Mouse (Mus musculus) gastrocnemius, adult 8-10 months (tissue): ENCODE results near the gene Rps23. TPM values are rescaled to one million over a fixed set of nuclear protein-coding genes. Genes with fewer than 3 reads are reported as not detected.
"Not testable (repeated sequence)": the region's sequence is repeated elsewhere in the genome, so short reads cannot be mapped to it uniquely, and the experiment has no call there.

Experiments
- DNase-seq, 2 experiments: peaks; one replicate each; pipeline ENCODE4 v3.0.0; 2022; ENCODE audit warnings: low spot score in 2 of 2
- total RNA-seq, 4 experiments: library from RNA; stranded (reverse); gene quantifications; 2 replicates each; pipeline ENCODE4 v1.2.4; 2022

Rps23 gene
- total RNA-seq, result 100 to 1,000 TPM; 134 to 205 (median 165) TPM

DNA sequence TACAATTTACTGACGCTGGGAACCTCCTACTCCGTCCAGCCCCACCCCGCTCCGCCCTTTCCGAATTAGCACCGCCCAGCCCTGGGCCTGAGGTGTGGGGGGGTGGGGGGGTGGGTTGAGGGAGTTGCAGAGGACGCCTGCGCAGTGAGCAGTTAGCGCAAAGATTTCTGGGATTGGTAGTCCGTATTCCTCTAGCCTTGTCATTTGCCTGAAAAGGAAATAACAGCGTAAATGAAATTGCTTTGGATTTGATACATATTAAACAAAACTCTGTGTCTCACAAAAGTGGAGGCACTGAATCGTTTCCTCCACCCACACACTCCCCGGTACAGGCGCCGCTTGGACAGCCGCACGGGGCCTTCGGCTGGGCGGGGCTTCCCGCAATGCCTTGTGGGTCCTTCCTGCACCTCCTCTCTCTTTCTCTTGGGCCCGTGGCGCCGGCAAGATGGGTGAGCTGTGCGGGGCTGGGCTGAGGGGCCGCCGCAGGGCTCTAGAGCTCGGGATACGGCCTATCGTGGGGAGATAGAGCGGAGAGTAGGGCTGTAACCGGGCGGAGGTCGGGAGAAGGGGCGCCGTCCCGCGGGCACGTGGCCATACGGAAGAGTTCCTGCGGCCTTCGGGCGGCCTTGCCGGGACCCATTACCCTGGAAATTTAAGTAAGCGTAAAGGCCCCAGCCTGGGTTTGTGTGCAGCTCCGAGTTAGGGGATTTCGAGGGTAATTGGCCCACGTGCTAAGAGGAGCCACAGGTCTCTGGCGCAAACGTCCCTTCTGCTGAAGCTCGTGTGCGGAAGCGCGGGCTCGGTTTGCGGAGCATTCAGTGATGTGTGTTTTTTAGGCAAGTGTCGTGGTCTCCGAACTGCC lies at the start of gene Rps23:
Gene Rps23, plus strand, starts transcription at position 208 of the 862 bp plus-strand sequence.
- peak; percentile 83 to 84 for DNase-seq

DNA sequence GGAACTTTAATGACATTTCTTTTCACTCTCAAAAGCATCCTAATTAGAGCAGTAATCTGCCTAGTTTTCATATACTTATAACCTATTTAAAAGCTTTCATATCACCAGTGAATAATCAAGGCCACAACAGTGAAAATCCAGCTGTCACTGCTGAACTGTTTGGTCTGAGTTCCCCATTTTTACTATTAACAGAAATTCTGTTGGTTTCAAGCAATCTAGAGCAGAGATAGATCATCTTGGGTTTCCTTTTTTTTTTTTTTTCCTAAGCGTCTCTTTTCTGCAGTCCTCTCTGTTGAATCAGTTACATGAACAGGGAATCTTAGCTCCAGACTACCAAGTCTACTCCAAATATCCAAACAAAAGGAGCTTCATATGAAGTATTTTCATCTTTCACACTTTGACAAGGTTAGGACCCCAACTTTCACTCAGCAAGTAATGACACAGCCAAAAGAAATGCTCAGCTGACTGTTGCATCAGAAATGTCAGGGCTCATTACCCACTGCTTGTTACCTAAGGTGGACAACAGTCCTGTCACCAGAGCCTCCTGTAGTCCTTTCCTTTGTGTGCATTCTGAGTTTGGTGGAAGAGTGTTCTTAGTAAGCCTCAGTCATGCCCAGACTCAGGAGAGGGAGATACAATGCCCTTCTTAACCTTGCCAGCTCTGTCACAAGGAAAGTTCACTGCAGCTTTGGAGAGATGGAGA lies 40.9 kb upstream of the Rps23 start:
- no peak for DNase-seq

DNA sequence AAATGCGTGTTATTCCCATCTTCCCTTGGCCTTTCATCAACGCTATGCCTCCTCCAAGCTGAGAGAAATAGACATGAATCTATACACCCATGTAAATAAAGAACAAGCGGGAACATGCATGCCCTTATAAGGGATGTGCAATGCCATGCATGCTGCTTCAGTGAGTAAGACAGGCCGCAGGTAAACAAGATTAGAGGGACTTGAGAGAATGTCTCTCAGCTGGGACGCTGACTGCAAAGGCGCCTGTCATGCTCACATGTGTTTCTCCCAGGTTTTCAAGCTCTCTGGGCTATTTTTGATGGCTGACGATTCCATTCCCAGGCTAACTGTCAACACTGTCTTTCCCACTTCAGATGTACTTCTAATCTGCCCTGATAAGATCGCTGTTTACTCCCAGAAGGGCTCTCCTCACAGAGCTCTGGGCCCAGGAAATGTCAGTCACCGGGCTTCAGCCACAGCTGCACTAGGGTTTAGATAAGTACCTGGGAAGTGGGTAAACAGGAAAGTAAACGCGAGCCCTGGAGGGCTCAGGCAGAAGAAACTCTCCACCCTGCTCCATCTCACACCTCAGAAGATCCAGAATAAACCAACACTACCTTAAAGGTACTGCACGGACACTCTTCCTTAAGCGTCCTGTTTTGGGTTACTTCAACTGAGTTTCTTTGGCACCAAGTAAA lies 36.8 kb upstream of the Rps23 start:
- DNase-seq, result no peak

DNA sequence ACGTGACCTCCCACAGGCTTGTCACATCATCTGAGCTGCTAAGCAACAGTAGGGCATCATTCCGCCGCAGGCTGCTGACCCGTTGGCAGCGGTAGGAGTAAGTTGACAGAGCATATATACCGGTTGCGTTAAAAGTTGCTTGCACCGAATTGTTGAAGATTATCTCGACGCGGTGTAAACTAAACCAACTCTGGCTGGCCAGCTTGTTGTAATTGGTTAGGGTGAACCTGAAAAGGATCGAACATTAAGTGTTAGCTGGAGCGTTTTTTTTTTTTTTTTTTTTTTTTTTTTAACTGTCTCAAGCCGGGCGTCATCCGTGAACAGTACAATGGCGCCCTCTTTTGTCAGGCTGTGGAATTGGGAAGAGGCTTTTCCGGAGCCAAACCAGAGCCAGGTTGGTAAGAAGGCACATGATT lies 36.2 kb upstream of the Rps23 start:
- peak; percentile 47 to 52 for DNase-seq

DNA sequence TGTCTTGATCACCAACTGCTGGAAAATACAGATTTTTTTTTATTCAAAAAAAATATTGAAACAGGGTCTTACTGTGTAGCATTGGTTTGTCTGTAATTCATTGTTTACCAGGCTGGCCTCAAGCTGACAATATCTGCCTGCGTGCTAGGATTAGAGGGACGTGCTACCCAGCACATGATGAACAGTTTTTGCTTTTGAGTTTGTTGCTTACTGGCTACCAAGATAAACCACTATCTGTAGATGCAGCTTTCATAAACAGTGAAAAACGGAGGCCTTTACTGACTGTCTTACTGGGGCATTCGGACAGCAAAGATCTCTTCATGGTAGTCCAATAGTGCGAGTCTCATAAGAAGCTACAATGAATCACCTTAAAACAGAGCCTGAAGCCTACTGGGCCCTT lies 32.6 kb upstream of the Rps23 start:
- DNase-seq, result no peak

DNA sequence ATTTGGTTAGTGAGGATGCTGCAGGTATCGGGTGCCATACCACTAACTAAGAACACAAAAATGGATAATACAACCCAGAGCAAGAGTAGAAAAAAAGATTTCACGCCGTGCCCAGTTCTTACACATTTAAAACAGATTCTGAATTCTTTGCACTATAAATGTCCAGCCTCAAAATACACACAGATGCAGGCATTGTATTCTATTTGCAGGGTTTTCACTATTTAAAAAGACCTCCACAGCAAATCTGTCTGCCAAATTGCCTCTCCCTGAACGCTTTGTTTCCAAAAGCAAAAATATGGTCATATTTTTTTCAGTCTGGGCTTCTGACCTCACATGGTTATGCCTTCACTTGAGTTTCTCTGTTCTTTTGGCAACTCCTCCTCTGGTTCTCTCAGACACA lies 27.9 kb upstream of the Rps23 start:
- DNase-seq, result no peak

DNA sequence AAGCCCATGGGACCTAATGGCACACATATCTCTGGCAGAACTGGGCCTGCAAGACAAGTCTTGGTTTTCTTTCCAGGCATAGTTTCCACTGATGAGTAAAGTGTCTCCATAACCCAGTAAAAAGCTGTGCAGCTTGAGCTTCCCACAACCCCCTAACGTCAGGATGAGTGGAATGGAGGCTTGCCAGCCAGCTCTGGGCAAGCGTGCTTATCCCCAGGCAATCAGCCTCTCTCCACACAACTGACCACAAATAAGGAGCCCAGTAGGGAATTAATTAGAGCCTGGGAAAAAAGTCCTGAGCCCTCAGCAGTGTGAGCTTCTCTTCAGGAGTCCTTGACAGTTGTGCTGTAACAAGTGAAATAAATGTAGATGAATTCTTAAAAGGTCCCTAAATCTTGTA lies 26.7 kb upstream of the Rps23 start:
- DNase-seq, result peak; percentile 22

DNA sequence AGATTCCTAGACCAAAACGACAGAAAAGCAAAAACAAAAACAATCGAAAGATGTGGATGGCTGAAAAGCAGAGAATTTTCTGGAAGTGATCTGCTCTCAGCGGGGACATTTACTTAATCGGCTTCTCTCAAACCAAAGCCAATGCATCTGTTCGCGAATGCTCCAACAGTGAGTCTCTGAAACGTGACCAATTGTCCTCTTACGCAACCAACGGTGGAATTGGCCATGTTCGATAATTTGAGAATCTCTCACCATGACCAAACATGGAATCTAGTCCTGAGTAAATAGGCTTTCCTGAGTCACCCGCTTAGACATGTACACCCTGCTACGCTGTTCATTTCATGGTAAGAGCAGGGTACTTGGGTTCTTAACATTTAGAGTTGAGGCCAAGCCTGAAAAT lies 25.9 kb upstream of the Rps23 start:
- peak in 1 of 2 experiments; percentile 3 for DNase-seq

DNA sequence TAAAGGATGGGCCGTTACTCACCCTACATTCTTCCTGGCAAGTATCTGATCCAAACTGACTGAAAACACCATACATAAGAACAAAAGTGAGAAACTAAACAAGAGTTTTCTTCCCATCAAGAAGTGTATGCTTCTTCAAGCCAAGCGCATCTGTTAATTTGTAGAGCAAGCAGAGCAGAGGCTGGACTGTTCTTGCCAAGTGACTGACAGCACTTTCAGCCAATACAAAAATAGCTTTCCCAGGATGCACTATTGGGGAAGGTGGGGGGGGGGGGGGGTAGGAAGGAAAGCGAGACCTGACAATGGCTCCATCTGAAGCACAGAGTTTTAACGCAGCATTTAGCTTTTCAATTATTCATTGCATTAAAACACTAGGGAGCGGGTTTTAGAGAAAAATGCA lies 17.6 kb upstream of the Rps23 start, which contains the start of gene Atp6ap1l:
Gene Atp6ap1l, minus strand, starts transcription at position 180 of the 400 bp plus-strand sequence.
- DNase-seq, result no peak

DNA sequence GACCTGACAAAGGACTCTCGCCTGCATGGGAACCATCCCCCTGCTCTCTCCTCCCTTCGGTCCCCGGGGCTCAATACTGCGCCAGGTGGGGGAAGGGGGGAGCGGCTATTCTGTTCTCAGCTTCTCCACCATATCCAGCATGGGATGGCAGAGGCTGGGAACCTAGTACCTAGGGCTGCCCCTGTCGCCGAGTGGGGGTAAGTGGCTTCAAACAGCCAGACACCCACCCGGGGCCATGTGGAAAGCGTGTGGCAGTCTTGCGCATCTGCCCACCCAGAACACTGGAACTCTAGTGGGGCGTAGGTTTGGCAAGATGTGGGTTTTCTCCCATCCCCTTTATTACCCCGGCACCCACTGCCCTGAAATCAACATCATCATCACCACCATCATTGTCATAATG lies 15.4 kb upstream of the Rps23 start:
- DNase-seq, result no peak

DNA sequence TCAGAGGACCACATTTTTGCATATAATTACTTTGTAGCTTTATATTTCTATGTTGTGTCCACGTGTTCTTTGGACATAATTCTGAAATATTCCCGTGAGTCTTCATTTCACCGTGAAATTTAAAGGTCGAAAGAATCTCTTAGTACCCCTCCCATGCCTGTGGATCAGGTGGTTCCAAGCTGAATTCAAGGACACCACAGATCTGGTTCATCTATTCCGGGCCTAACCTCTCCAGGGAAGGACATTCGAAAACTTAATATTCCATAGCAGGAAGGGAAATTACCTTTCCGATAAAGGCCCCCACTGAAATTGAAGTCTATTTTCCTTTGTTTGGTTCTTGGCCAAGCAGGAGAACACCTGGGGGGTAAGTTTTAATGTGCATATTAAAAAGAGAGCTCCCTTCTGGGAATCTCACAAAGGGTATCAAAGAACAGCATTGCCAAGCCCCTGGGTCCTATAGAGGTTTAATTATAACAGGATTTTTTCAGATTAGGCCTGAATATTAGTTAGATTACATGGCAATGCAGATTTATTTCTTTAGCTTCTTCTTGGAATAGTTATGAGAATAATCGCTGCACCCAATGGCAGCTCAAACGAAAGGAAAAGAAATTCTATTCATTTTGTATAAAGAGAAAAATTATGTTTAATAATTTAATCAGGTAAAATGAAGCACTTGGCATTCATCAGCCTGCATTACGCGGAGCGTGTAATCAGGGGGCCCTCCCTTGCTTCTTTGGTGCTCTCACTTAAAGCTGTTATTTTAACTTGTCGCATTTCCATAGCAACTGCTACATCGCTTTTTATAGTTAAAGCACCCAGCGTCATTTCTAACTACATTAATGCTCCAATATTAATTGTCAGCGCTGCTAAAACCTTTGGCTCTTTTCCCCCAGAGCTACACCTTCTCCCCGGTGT lies 9.7 kb upstream of the Rps23 start:
- no peak for DNase-seq

DNA sequence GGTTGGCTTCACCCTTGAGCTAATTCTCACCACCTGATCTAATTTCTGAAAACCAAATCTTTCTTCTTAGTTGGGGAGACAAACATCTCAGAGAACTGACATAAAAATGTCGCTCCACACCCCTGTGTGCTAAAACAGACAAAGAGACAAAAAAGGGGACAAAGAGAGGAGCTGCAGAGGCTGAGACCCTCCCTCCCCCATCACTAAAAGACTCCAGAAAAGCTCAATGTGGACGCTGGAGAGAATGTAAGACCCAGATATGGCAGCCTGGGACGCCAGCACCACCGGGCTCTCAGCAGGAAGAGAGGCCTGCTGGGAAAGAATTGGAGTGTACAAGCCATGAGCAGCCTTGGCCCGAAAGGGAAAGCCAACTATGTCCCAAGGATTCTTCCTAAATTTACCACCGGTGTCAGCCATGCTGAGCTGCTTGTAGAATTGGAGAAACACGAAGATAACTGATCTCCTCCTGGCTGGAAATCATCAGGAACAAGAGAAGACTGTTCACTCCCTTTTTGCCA lies 9.0 kb upstream of the Rps23 start:
- DNase-seq, result no peak

DNA sequence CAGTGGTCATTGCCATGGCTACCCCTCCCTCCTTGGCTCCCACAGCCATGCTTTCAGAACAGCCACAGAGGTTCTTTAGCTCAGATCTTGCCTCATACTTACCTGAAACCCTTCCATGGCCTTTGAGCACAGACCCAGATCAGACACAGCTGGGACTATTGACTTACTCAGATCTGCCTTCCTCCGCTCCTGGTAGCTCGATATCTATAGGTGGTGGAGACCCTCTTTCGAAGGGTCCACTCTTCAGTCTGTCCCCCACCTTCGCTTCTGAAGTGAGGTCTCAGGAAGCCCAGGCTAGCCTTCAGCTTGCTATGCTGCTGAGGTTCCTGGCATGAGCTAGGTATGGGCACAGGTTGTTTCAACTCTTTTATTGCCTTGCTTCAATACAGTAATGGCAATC lies 8.0 kb upstream of the Rps23 start:
- no peak for DNase-seq

DNA sequence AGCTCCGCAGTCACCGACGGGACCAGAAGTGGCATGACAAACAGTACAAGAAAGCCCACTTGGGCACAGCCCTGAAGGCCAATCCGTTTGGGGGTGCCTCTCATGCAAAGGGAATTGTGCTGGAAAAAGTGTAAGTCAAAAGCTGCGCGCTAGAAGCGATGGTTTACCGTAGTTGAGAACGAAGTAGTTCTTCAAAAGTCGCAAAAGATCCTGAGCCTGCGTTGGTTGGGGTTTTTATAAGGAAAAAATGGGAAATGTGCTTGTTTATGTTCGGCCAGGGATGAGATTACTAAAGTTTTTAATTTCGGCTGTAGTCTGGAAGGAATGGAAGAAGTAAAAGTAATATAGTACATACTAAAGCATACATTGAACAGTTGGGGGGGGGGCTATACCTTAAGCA lies 859 bp downstream of the Rps23 start:
- not testable (repeated sequence) for DNase-seq

DNA sequence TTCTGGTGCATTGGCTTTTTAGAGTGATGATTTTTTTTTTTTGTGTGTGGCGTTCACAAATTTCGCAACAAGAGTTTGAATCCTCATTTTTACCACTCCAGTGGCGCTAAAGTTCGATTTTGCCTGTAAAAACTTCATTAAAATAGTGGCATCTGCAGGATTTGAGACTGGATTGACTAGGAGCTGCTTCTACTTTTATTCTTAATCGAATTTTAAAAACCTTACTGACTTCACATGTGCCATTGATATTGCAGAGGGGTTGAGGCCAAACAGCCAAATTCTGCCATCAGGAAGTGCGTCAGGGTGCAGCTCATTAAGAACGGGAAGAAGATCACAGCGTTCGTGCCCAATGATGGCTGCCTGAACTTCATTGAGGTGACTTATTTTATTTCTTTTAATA lies 1.3 kb downstream of the Rps23 start:
- DNase-seq, result no peak

DNA sequence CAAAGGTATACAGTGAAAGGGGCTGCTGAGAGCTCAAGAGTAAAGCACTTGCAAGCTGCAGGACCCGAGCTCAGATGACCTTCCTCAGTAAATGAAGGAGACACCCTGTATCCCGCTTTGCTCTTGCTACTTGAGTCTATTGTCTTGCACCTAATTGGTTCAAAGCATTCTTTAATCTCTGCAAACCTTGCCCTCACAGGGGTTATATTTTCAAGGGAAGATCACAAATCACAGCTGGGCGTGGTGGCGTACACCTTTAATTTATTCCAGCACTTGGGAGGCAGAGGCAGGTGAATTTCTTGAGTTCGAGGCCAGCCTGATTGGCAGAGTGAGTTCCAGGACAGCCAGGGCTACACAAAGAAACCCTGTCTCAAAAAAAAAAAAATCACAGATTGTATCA lies 2.4 kb downstream of the Rps23 start:
- DNase-seq, result no peak

DNA sequence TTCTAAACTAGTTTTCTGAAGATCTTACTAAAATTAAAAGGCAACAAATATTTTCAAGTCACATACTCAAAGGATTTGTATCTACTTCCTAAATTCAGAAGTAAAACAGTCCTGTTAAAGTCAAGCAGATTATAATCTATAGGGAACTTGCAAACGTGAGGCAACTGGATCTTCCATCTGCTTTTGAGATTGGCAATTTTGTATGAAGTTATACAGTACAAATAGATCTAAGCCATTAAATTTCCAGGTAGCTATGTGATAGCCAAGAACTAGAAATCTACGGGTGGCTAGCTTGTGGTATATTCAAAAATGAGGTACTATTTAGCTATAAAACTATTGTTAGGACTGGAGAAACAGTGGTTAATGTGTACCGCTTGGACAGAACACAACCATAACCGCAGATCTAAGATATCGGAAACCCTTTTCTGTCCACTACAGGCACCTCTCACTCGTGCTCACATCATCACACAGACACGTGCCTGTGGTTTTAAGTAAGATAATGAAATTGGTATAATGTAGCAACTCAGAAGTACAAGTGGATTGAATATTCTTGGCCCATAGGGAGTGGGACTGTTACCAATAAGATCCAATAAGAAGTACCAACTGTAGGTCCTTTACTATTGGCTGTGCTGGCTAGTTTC lies 3.5 kb downstream of the Rps23 start:
- DNase-seq, result no peak

DNA sequence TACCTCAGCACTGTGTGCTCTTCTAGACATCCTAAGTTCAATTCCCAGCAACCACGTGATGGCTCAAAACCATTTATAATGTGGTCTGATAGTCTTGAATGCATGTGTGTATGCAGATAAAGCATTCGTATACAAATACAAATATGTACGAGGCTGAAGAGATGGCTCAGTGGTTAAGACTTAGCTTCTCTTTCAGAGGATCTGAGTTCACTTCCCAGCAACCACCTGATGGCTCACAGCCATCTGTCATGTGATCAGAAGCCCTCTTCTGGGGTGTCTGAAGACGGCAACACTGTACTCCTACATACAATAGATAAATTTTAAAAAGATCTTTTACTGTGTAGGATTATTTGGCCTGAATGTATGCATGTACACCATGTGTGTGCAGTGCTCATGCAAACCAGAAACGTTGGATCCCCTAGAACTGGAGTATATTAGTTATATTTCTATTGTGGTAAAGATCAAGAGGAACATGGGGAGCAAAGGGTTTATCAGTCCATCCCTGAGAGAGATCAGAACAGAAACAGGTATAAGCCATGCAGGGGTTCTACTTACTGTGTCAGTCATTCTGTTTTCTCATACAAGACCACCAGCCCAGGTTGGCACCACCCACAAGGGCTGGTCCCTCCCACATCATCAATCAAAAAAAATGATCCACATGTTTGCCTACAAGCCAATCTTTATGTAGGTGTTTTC lies 4.3 kb downstream of the Rps23 start:
- no peak for DNase-seq

DNA sequence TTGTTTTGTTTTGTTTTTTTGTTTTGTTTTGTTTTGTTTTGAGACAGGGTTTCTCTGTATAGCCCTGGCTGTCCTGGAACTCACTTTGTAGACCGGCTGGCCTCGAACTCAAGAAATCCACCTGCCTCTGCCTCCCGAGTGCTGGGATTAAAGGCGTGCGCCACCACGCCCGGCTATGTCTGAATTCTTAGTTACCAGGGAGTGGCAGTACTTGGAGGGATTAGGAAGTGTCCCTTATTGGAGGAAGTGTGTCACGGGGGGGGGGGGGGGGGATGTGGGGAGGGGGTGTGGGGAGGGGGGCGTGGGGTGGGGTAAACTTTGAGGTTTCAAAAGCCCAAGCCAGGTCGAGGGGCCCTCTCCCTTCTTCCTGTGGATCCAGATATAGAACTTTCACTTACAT lies 5.5 kb downstream of the Rps23 start:
- DNase-seq, result not testable (repeated sequence)

DNA sequence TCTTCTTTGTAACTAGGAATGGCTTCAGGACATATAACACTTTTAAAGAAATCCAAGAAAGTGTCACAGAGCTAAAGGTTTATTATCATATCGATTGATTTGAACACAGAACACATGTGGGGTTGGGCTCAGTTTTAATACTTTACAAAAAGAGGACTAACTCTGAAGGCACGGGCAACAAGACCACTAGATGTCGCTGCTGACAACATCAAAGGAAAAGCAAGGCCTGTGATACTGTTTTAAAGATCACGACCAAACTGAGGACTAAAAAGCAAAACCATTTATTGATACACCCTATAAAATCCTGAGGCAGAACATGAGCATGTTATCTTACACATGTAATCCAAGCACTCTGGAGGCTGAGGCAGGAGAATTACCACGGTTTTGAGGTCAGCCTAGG lies 7.1 kb downstream of the Rps23 start:
- peak; percentile 27 to 41 for DNase-seq
